ENCODE assay signal across 8 mouse cellular contexts in genomic region chr5:64701219-64701779, GRCm38 (mm10).
A peak's percentile ranks its signal among the peaks of the same experiment; 100 is the strongest.
DNase-seq lines count a peak whose midpoint lies in the region; ATAC-seq lines count a peak whose summit lies in the region.

No protein-coding gene starts in this region.

- H3K36me3 ChIP-seq in hindbrain, embryonic 11.5 days (ENCODE audit: control insufficient read depth, insufficient read depth, low read length) = no peaks in the 10 kb centered on the region

- no peak overlapping the region; the same call in 1 of the 2 replicates for H3K9ac ChIP-seq in hindbrain, embryonic 11.5 days (ENCODE audit: low read depth, low read length)

- 66% methylated on average over 14 of the region's 14 CpGs for WGBS in hindbrain, embryonic 11.5 days

- no peak overlapping the region for H3K4me3 ChIP-seq in hindbrain, embryonic 11.5 days (ENCODE audit: low read depth, low read length)

- H3K4me2 ChIP-seq in hindbrain, embryonic 11.5 days (replicated peaks; ENCODE audit: low read depth, low read length) = no peak overlapping the region

- H3K27ac ChIP-seq in hindbrain, embryonic 11.5 days (ENCODE audit: low read depth, low read length) = peak overlapping the region; percentile 64

- H3K9me3 ChIP-seq in hindbrain, embryonic 11.5 days (ENCODE audit: control insufficient read depth, low read length) = no peaks in the 10 kb centered on the region

- ATAC-seq in hindbrain, embryonic 11.5 days (ENCODE audit: low FRiP score) = no peak; the same call in 1 of the 2 replicates

- peaks cover 4% of the 10 kb centered on the region for H3K4me1 ChIP-seq in hindbrain, embryonic 11.5 days (replicated peaks; ENCODE audit: control insufficient read depth, insufficient read depth, low read length)

- DNase-seq in heart, adult 11 months = peak; percentile 92
- no peak for DNase-seq in heart, adult 18-20 months
- peak; percentile 69 for DNase-seq in ES-CJ7 (ENCODE audit: low read depth, low spot score)
- peak; percentile 17 for DNase-seq in hindbrain, embryonic 11.5 days (ENCODE audit: low spot score)
- DNase-seq in lung, postnatal 14 days = peak; percentile 29
- no peak for DNase-seq in spleen, postnatal 14 days (ENCODE audit: low spot score in 2 of 2)
- DNase-seq in frontal cortex, adult 2 months (ENCODE audit: extremely low spot score in 1 of 2, low spot score in 1 of 2) = no peak
- DNase-seq in urinary bladder, postnatal 36 days (ENCODE audit: low spot score in 2 of 2) = no peak

- H3K27me3 ChIP-seq in hindbrain, embryonic 11.5 days (ENCODE audit: control insufficient read depth, insufficient read depth, low read length) = no peaks in the 10 kb centered on the region

Comparison
In these comparisons a context has a peak if more than half of its experiments do, and no peak if none do; other contexts are left out.
1. DNase-seq: peak in heart, adult 11 months (single experiment), ES-CJ7 (single experiment), hindbrain, embryonic 11.5 days (single experiment) and lung, postnatal 14 days (single experiment); none in heart, adult 18-20 months (0 of 2), spleen, postnatal 14 days (0 of 2), frontal cortex, adult 2 months (0 of 2) and urinary bladder, postnatal 36 days (0 of 2).